In the genomic region with DNA sequence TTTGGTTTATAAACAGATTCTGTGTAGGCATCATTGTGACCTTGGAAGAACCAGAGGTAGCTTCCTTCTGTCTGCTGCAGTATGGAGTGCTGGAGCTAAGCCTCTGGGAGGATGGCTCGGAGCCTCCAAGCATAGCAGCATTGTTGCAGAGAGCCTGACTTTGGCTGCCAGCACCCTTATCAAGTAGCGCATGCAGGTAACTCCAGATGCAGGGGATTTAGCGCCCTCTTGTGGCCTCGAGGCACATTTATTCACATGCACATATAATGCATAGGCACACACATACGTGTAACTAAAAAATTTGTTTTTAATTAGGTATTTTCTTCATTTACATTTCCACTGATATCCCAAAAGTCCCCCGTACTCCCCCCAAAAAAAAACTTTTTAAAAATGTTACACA, we compare ENCODE assay signal across 18 mouse cellular contexts. TPM values are rescaled to one million over a fixed set of nuclear protein-coding genes. Genes with fewer than 3 reads are reported as not detected.
DNase-seq lines count a peak whose midpoint lies in the region; ATAC-seq and TF ChIP-seq lines count a peak whose summit lies in the region.
"Had no signal": no experiment of that assay in that cellular context is flagged by ENCODE, and none has a peak within 500 bp of the region (broad histone marks: within the 10 kb centered on the region; RNA-seq: fewer than 3 reads in every experiment).

No protein-coding gene starts in this region.

- TF ChIP-seq EP300 in heart, adult 2 months (IDR thresholded peaks at IDR 0.05; ENCODE audit: insufficient read depth, low read depth, low read length): no peak

- intact Hi-C loops in heart, adult 2 months (cut with DNase I): no loop called here
- intact Hi-C loops in heart, postnatal 25 days (cut with DNase I): no loop called here

- H3K9me3 ChIP-seq in midbrain, postnatal 0 days (ENCODE audit: low read length): no peaks in the 10 kb centered on the region
- H3K9me3 ChIP-seq in midbrain, embryonic 15.5 days: no peaks in the 10 kb centered on the region
- H3K9me3 ChIP-seq: lung, embryonic 15.5 days had no signal

- 93% methylated on average over 6 of the region's 6 CpGs for WGBS in heart, adult 2 months
- 91% methylated on average over 6 of the region's 6 CpGs for WGBS in midbrain, postnatal 0 days
- WGBS in midbrain, embryonic 15.5 days: 89% methylated on average over 6 of the region's 6 CpGs
- WGBS in small intestine, adult 2 months: 93% methylated on average over 6 of the region's 6 CpGs

- no peak for DNase-seq in heart, adult 2 months
- DNase-seq in heart, postnatal 25 days (ENCODE audit: low spot score): no peak
- DNase-seq in midbrain, postnatal 0 days (ENCODE audit: low spot score): no peak
- peak; percentile 29 for DNase-seq in NIH3T3 (ENCODE audit: low read depth)
- DNase-seq in cerebellum, adult 8-10 months: no peak
- no peak for DNase-seq in gastrocnemius, adult 18-20 months (ENCODE audit: low spot score)
- DNase-seq: adrenal gland, postnatal 36 days; cerebellum, postnatal 25 days; kidney, postnatal 10 days; right cerebral cortex, postnatal 25 days; thymus, adult 2 months had no signal

- no peak overlapping the region for H3K4me2 ChIP-seq in midbrain, postnatal 0 days (ENCODE audit: low read depth, low read length, poor library complexity, severe bottlenecking)
- no peak overlapping the region for H3K4me2 ChIP-seq in midbrain, embryonic 15.5 days
- H3K4me2 ChIP-seq: heart, embryonic 11.5 days; hindbrain, embryonic 13.5 days; lung, embryonic 15.5 days; midbrain, embryonic 12.5 days had no signal

- no peaks in the 10 kb centered on the region for H3K79me2 ChIP-seq in heart, adult 2 months (replicated peaks; ENCODE audit: control insufficient read depth, insufficient read depth, low read length)

- H3K27ac ChIP-seq in heart, adult 2 months: no peak overlapping the region
- no peak overlapping the region for H3K27ac ChIP-seq in midbrain, postnatal 0 days (ENCODE audit: low read depth, low read length)
- H3K27ac ChIP-seq in midbrain, embryonic 15.5 days: no peak overlapping the region
- H3K27ac ChIP-seq in small intestine, adult 2 months (ENCODE audit: insufficient read depth, low read depth, low read length): no peak overlapping the region
- H3K27ac ChIP-seq: hindbrain, embryonic 13.5 days; lung, embryonic 15.5 days; midbrain, embryonic 12.5 days had no signal

- no peak for TF ChIP-seq POLR2A in heart, adult 2 months (IDR thresholded peaks at IDR 0.05; ENCODE audit: insufficient read depth, low read depth, low read length)
- TF ChIP-seq POLR2A in small intestine, adult 2 months (IDR thresholded peaks at IDR 0.05; ENCODE audit: low read depth, low read length): no peak

- no peak for ATAC-seq in midbrain, postnatal 0 days (ENCODE audit: low FRiP score)
- no peak for ATAC-seq in midbrain, embryonic 15.5 days (replicated peaks)

- no peak overlapping the region for H3K4me3 ChIP-seq in heart, adult 2 months
- H3K4me3 ChIP-seq in midbrain, postnatal 0 days (ENCODE audit: low read depth, low read length): no peak overlapping the region
- no peak overlapping the region for H3K4me3 ChIP-seq in midbrain, embryonic 15.5 days
- no peak overlapping the region for H3K4me3 ChIP-seq in small intestine, adult 2 months (ENCODE audit: low read depth, low read length)
- H3K4me3 ChIP-seq: erythroblast, embryonic 14.5 days; hindbrain, embryonic 13.5 days; lung, embryonic 15.5 days; midbrain, embryonic 12.5 days had no signal

- no peaks in the 10 kb centered on the region for H3K27me3 ChIP-seq in heart, adult 2 months (ENCODE audit: control insufficient read depth, insufficient read depth, low read length)
- H3K27me3 ChIP-seq in midbrain, postnatal 0 days (ENCODE audit: insufficient read depth, low read length): no peaks in the 10 kb centered on the region
- no peaks in the 10 kb centered on the region for H3K27me3 ChIP-seq in midbrain, embryonic 15.5 days (replicated peaks)
- H3K27me3 ChIP-seq in small intestine, adult 2 months (ENCODE audit: control insufficient read depth, insufficient read depth, low read length): no peaks in the 10 kb centered on the region
- H3K27me3 ChIP-seq: hindbrain, embryonic 13.5 days; lung, embryonic 15.5 days; midbrain, embryonic 12.5 days had no signal

- H3K36me3 ChIP-seq in heart, adult 2 months (ENCODE audit: control insufficient read depth, insufficient read depth, low read length): no peaks in the 10 kb centered on the region
- no peaks in the 10 kb centered on the region for H3K36me3 ChIP-seq in midbrain, postnatal 0 days (ENCODE audit: insufficient read depth, low read length)
- H3K36me3 ChIP-seq in midbrain, embryonic 15.5 days (replicated peaks): no peaks in the 10 kb centered on the region
- H3K36me3 ChIP-seq in small intestine, adult 2 months (ENCODE audit: control insufficient read depth, insufficient read depth, low read length): no peaks in the 10 kb centered on the region

- no peak overlapping the region for H3K9ac ChIP-seq in heart, adult 2 months (ENCODE audit: low read depth, low read length)
- H3K9ac ChIP-seq in midbrain, postnatal 0 days (replicated peaks; ENCODE audit: low read length, poor library complexity, severe bottlenecking): no peak overlapping the region
- H3K9ac ChIP-seq in midbrain, embryonic 15.5 days: no peak overlapping the region
- H3K9ac ChIP-seq: hindbrain, embryonic 13.5 days; lung, embryonic 15.5 days; midbrain, embryonic 12.5 days had no signal

- peak; percentile 33 for TF ChIP-seq CTCF in heart, adult 2 months (IDR thresholded peaks at IDR 0.05)
- TF ChIP-seq CTCF in midbrain, postnatal 0 days (IDR thresholded peaks at IDR 0.05): peak; percentile 50
- TF ChIP-seq CTCF in small intestine, adult 2 months (IDR thresholded peaks at IDR 0.05; ENCODE audit: extremely low read depth, insufficient read length, insufficient replicate concordance, low read depth, low read length): peak; percentile 25; the same call in 1 of the 2 replicates

- no peaks in the 10 kb centered on the region for H3K4me1 ChIP-seq in heart, adult 2 months (ENCODE audit: control insufficient read depth, insufficient read depth, low read length)
- H3K4me1 ChIP-seq in midbrain, postnatal 0 days (ENCODE audit: insufficient read depth, low read length): peaks cover 5% of the 10 kb centered on the region; the same call in 1 of the 2 replicates
- peaks cover 6% of the 10 kb centered on the region for H3K4me1 ChIP-seq in midbrain, embryonic 15.5 days
- H3K4me1 ChIP-seq in small intestine, adult 2 months (ENCODE audit: control insufficient read depth, insufficient read depth, insufficient read length, low read length): no peaks in the 10 kb centered on the region

RNA-seq across cellular contexts. Expression of gene Slc10a7, which starts 52.5 kb away (rescaled TPM):
- 1 to 10 TPM; 4.1 to 5.4 TPM for total RNA-seq in heart, adult 2 months (2021)
- 4.3 and 7.7 TPM in 2 replicates for polyA plus RNA-seq in heart, adult 2 months (2012; rRNA removed)
- total RNA-seq in heart, postnatal 25 days (2021): 1 to 10 TPM; 4.4 to 5.7 TPM
- 10.9 and 14.9 TPM in 2 replicates for total RNA-seq in midbrain, postnatal 0 days (2014; rRNA removed)
- polyA plus RNA-seq in midbrain, postnatal 0 days (2015; fragmentation: Nextera tagmentation; extraction: Ambion mirVana): 6.3 and 7.7 TPM in 2 replicates
- polyA plus RNA-seq in midbrain, embryonic 15.5 days (2015; fragmentation: Nextera tagmentation; extraction: Ambion mirVana): 11.9 and 12.7 TPM in 2 replicates
- 4.7 and 5.2 TPM in 2 replicates for polyA plus RNA-seq in small intestine, adult 2 months (2012; rRNA removed)
- total RNA-seq in gastrocnemius, adult 18-20 months (2021): 1 to 10 TPM; 5.2 to 5.8 TPM

RNA-seq across cellular contexts. Expression of gene Rbmxl1, which starts 52.9 kb away (rescaled TPM):
- 10 to 100 TPM; 16.9 to 18.8 TPM for total RNA-seq in heart, adult 2 months (2021)
- 10.6 and 19.2 TPM in 2 replicates for polyA plus RNA-seq in heart, adult 2 months (2012; rRNA removed)
- 10 to 100 TPM; 18.2 to 20.1 TPM for total RNA-seq in heart, postnatal 25 days (2021)
- total RNA-seq in midbrain, postnatal 0 days (2014; rRNA removed): 67.8 and 94.2 TPM in 2 replicates
- polyA plus RNA-seq in midbrain, postnatal 0 days (2015; fragmentation: Nextera tagmentation; extraction: Ambion mirVana): 139 and 141 TPM in 2 replicates
- polyA plus RNA-seq in midbrain, embryonic 15.5 days (2015; fragmentation: Nextera tagmentation; extraction: Ambion mirVana): 199 and 201 TPM in 2 replicates
- polyA plus RNA-seq in small intestine, adult 2 months (2012; rRNA removed): 7.1 and 9.3 TPM in 2 replicates
- total RNA-seq in gastrocnemius, adult 18-20 months (2021): 10 to 100 TPM; 11.1 to 12.0 TPM
